Mouse (Mus musculus) cerebellum, adult 9-10 months (tissue): ENCODE measurements around the gene Nprl2.

ENCODE experiments used
- DNase-seq: peaks from one replicate; pipeline ENCODE4 v3.0.0; 2022

Nprl2 gene

DNA sequence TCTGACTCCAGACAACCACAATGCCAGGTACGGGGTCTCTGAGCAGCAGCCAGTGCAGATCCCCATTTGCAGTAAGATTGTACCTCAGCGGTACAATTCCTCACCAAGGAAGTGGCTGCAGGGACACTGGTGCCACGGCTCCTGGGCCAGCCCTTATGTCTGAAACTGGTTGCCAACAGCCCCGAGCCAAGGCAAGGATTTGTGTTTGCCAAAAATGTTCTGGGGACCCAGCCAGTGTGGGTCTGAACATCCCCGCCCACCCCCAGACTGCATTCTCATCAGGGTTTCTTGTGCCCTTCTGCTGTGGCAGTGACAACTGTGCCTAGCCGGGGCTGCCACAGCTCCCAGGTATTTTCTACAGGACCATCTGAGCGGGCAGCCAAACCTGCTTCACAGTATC, 3.8 kb upstream of the Nprl2 start:
- DNase-seq = no peak

DNA sequence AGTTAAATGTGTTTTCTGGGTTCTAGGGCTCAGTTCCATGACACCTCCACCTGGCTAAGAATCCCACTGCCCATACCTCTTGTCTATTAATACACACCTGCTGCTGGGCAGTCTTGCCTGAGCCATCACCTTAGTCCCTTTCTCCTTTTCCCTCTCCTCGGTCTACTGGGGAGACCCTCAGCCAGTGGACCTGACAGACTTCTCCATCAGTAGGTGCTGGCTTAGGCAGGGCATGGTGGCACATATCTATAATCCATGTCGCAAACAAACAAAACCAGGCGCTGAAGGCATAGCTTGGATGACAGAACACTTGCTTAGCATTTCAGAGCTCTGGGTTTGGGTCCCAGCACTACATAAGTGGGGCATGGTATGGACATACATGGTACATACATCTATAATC, 3.3 kb upstream of the Nprl2 start:
- DNase-seq = no peak

DNA sequence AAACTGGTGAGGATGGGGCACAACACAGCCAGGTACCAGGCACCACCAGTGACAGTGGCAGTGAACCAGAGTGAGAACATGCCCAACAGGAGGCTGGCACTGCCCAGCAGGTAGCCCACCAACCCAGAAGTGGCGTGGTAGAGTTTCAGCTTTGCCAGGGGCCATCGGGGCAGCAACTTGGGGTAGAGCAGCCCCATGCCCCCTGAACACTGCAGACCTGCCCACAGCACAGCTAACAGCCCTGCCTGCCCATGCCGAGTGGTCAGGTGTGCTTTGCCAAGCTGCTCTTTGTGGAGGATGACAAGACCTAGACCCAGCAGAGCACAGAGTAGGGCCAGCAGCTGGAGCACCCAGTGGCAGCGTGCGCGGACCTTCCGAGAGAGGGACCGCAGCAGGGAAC, 2.1 kb upstream of the Nprl2 start:
- DNase-seq = no peak

GRCm38 (mm10) chr9:107540420-107540819, 1.6 kb upstream of the Nprl2 start:
- no peak for DNase-seq

DNA sequence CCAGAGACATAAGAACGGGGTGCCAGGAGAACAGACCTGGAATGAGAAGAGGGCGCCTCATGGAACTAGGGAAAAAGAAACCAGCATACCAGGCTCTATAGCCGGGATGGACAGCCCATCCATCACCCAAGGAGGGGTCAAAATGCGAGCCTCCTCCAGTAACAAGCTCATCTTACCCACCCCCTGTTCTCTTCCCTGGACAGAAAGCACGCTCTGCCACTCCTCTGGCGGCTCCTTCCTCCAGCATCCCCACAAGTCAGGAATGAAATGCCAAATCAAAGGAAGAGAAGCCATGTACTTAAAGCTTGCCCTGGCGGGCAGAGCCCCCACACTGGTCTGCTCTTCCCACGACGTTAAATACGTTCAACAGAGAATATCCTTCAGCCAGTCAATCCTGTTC, 1.0 kb upstream of the Nprl2 start:
- DNase-seq = no peak

DNA sequence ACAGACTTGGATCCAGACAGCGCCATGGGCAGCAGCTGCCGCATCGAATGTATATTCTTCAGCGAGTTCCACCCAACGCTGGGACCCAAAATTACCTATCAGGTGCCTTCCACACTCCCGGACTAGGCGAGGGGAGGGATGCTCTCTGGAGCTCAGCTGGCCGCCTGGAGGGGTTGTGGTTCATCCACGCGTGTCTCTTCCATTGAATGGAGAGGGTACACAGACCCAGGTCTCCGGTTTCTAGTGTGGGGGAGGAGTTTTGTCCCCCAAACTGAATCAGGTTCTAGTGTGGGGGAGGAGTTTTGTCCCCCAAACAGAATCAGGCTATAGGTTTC, 293 bp downstream of the Nprl2 start:
- no peak for DNase-seq

- peak; percentile 63 for DNase-seq
Measured at GRCm38 (mm10) chr9:107542721-107543120, 695 bp downstream of the Nprl2 start.

DNA sequence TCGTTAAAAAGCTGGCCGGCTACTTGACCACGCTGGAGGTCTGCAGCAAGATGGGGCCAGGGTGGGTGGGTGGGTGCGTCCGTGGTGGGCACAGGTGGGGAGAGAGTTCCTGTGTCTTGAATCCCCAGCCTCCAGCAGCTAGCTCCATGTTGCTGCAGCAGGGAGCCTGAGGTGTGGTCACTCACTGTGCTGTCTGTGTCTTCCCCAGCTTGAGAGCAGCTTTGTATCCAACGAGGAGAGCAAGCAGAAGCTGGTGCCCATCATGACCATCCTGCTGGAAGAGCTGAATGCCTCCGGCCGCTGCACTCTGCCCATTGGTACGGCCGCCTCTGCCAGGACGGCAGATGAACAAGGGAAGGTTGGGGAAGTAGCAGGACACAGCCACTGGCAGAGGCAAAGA, 1.3 kb downstream of the Nprl2 start:
- no peak for DNase-seq

DNA sequence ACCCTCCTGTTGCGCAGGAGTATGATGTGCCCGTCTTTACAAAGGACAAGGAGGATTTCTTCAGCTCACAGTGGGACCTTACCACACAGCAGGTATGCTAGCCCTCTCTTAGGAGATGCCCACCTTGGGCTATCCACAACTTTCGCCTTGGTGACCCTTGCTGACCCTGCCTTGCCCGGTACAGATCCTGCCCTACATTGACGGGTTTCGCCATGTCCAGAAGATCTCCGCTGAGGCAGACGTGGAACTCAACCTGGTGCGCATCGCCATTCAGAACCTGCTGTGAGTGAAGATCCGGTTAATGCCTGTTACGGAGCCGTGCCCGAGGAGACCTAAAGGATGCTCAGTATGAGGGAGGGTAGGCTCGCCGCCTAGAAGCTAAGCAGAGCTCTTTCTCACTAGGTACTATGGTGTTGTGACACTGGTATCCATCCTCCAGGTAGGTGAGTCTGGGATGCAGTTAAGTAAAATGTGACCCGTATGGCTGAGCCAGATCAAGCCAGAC, 2.2 kb downstream of the Nprl2 start:
- peak; percentile 59 for DNase-seq

DNA sequence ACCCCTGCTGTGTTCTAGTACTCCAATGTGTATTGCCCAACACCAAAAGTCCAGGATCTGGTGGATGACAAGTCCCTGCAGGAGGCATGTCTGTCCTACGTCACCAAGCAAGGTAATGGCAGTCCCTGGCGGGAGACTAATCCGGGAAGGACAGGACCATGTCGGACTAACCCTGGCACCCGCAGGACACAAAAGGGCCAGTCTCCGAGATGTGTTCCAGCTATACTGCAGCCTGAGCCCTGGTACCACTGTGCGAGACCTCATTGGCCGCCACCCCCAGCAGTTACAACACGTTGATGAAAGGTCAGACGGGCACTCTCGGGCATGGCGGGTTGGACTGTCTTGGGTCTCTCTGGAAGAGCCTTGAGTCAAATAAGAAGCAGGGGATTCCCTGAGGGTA, 2.7 kb downstream of the Nprl2 start:
- DNase-seq = peak; percentile 63

DNA sequence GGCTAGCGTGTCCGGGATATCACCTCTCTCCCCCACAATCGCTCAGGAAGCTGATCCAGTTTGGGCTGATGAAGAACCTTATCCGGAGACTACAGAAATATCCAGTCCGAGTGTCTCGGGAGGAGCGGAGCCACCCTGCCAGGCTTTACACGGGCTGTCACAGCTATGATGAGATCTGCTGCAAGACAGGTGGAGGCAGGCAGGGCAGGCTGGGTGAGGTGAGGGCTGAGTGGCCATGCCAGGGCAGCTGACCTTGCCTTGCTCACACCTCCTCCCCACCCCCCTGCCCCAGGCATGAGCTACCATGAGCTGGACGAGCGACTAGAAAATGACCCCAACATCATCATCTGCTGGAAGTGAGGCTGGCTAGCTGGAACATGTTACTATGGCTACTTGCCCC, 3.2 kb downstream of the Nprl2 start:
- DNase-seq = no peak

- peak; percentile 86 for DNase-seq
Measured at GRCm38 (mm10) chr9:107545602-107546001, 3.6 kb downstream of the Nprl2 start.

DNA sequence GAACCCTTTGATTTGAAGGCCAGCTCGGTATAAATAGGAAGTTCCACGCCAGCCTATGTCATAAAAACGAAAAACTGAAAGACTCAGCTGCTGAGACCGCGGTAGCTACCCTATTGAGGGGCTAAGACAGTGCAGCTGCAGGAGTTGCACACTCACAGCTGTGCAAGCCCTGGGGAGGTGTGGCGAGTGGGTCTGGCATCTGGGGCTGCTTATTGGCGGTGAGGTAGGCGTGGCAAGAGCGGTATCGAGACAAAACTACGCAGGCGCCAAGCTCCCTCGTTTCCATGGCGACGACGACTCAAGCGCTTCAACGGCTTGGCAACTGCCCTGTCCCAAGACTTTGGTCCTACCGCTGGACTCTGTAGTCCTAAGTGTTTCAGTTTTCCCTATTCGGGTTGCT, 5.0 kb downstream of the Nprl2 start, which contains the start of gene Zmynd10:
TSS of gene Zmynd10 (plus strand) at position 273 of the 400 bp plus-strand sequence.
- peak; percentile 51 for DNase-seq

- DNase-seq = no peak
Measured at GRCm38 (mm10) chr9:107547957-107548356, 5.9 kb downstream of the Nprl2 start.

GRCm38 (mm10) chr9:107548820-107549219, 6.8 kb downstream of the Nprl2 start:
- DNase-seq = peak; percentile 50

- no peak for DNase-seq
Measured at GRCm38 (mm10) chr9:107549297-107550074, 7.5 kb downstream of the Nprl2 start.

- DNase-seq = peak; percentile 53
Measured at GRCm38 (mm10) chr9:107550491-107551116, 8.6 kb downstream of the Nprl2 start.

- peak; percentile 60 for DNase-seq
Measured at GRCm38 (mm10) chr9:107551117-107551889, 9.3 kb downstream of the Nprl2 start, which contains the start of gene Rassf1. Gene Rassf1, plus strand, starts transcription at chr9:107551555.

- DNase-seq = peak; percentile 48
Measured at GRCm38 (mm10) chr9:107551890-107552355, 9.9 kb downstream of the Nprl2 start.

GRCm38 (mm10) chr9:107552690-107553393, 10.8 kb downstream of the Nprl2 start:
- DNase-seq = no peak

DNA sequence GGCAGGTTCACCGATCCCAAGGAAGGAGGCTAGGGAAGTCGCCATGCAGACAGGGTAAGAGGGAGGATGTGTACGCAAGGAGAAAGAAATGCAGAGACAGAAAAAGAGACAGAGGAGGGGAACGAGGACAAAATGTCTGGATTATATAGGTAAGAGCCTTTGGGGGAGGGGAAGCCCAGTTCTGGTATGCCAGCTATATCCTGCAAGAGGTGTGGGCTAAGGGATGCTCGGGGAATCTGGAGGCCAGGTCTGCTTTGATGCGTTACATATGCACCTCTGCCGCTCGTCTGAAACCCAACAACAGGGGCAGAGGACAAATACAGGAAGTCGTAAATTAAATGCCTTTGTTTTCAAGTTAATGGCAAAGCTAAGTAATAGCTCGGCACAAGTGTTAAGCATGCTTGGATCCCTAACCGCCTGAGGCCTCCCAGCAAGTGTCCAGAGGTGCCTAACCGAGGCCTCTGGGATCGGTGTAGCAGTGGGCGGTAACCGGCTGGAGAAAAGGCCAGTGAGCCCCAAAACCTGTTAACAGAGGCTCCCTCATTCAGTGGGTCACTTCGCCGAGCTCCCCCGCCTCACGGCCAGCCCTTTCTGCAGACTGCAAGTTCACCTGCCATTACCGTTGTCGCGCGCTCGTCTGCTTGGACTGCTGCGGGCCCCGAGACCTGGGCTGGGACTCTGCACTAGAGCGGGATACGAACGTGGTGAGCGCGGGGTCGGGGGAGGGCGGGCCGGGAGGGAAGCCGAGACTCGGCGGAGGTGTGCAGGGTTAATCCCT, 11.7 kb downstream of the Nprl2 start:
- no peak for DNase-seq

DNA sequence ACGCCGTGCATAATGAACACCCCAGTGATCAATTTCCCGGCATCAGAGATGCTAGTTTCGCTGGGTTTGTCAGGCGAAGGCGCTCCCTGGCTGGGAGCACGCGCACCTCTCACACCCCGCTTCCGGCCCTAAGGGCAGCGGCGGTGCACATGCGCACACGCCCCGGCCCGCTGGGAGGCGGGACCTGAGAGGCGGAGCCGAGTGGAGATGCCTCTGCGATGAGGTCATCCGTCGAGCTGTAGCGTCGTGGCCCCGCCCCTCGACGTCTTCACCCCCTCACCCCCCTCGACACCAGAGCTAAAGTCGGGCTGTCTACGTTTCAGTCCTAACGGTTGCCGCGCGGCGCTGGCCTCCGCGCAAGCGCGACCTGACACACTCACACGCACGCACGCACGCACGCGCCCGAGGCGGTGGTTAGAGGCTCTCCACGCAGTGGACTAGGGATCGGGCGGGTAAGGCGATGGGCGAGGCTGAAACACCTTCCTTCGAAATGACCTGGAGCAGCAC, 12.3 kb downstream of the Nprl2 start:
- peak; percentile 95 for DNase-seq
